1 mouse cellular context compared by ENCODE assay signal in genomic region chr5:146867246-146867945, GRCm38 (mm10).
TF ChIP-seq lines count a peak whose summit lies in the region.

No protein-coding gene starts in this region.

TF ChIP-seq in MEL, 35 proteins besides CTCF, POLR2A, EP300 and RAD21 (continued from another document):
- no peak for TF ChIP-seq POLR2AphosphoS5 (IDR thresholded peaks at IDR 0.05; ENCODE audit: borderline replicate concordance, low read depth, low read length)
- TF ChIP-seq KAT2A (conservative IDR thresholded peaks at IDR 0.05; ENCODE audit: low read depth, low read length) = no peak; the same call in 1 of the 2 replicates
- TF ChIP-seq TBP (IDR thresholded peaks at IDR 0.05; ENCODE audit: low read depth, low read length) = peak; percentile 98
- TF ChIP-seq MAZ (IDR thresholded peaks at IDR 0.05; ENCODE audit: low read depth, low read length) = peak; percentile 96
- peak; percentile 91; the same call in 1 of the 2 replicates for TF ChIP-seq MEF2A (IDR thresholded peaks at IDR 0.05; ENCODE audit: extremely low read depth, insufficient replicate concordance, low read depth, low read length, poor library complexity, severe bottlenecking)
- TF ChIP-seq MYB (IDR thresholded peaks at IDR 0.05; ENCODE audit: low read depth, low read length) = peak; percentile 32; the same call in 1 of the 2 replicates
- TF ChIP-seq MAX (IDR thresholded peaks at IDR 0.05; ENCODE audit: low read length) = peak; percentile 94
- peak; percentile 98 for TF ChIP-seq ETS1 (IDR thresholded peaks at IDR 0.05; ENCODE audit: low read depth, low read length)
- peak; percentile 89 for TF ChIP-seq MYC (IDR thresholded peaks at IDR 0.05; ENCODE audit: low read depth, low read length)
- peak; percentile 78; the same call in 1 of the 2 replicates for TF ChIP-seq POLR2AphosphoS2 (IDR thresholded peaks at IDR 0.05; ENCODE audit: low read length)
- no peak for TF ChIP-seq ZC3H11A (IDR thresholded peaks at IDR 0.05; ENCODE audit: low read depth, low read length)
- TF ChIP-seq GATA1 (IDR thresholded peaks at IDR 0.05; ENCODE audit: low read depth, low read length) = peak; percentile 93
- TF ChIP-seq UBTF (IDR thresholded peaks at IDR 0.05; ENCODE audit: borderline replicate concordance, insufficient read depth, low read depth, low read length) = no peak
- TF ChIP-seq MAFK (IDR thresholded peaks at IDR 0.05; ENCODE audit: borderline replicate concordance, low read depth, low read length) = peak; percentile 43
- TF ChIP-seq ELF1 (IDR thresholded peaks at IDR 0.05; ENCODE audit: low read depth, low read length) = peak; percentile 55
- peak; percentile 86 for TF ChIP-seq CHD2 (IDR thresholded peaks at IDR 0.05; ENCODE audit: low read length)
